Mouse (Mus musculus) forebrain, embryonic 16.5 days (tissue): ENCODE results near the gene Sh3bp2. TPM values are rescaled to one million over a fixed set of nuclear protein-coding genes. Genes with fewer than 3 reads are reported as not detected.
"Not testable (repeated sequence)": the region's sequence is repeated elsewhere in the genome, so short reads cannot be mapped to it uniquely, and the experiment has no call there.

Experiments
- ATAC-seq: fragments of 200-750 bp; cut with Nextera tagmentation; 2 replicates; pipeline ENCODE4 v1.8.0; 2017; ENCODE audit warnings: mild to moderate bottlenecking, moderate library complexity
- H3K27ac ChIP-seq: fragments of 300-500 bp; sonication (generic); 2 replicates; pipeline ENCODE4 v1.5.1; 2014; ENCODE audit warnings: low read length, control low read depth
- H3K27me3 ChIP-seq: fragments of 300-500 bp; sonication (generic); replicated peaks from 2 replicates; pipeline ENCODE4 v1.6.1; 2014; ENCODE audit warnings: low read length; ENCODE audit not compliant: control insufficient read depth, insufficient read depth
- H3K36me3 ChIP-seq: fragments of 300-500 bp; sonication (generic); 2 replicates; pipeline ENCODE4 v1.6.1; 2014; ENCODE audit not compliant: control insufficient read depth, insufficient read depth
- H3K4me1 ChIP-seq: fragments of 300-500 bp; sonication (generic); replicated peaks from 2 replicates; pipeline ENCODE4 v1.6.1; 2014; ENCODE audit warnings: low read length; ENCODE audit not compliant: control insufficient read depth, insufficient read depth
- H3K4me2 ChIP-seq: fragments of 300-500 bp; sonication (generic); 2 replicates; pipeline ENCODE4 v1.6.1; 2014; ENCODE audit warnings: mild to moderate bottlenecking, low read length, control low read depth
- H3K4me3 ChIP-seq: fragments of 300-500 bp; sonication (generic); replicated peaks from 2 replicates; pipeline ENCODE4 v1.5.1; 2014; ENCODE audit warnings: mild to moderate bottlenecking, low read length, control low read depth
- H3K9ac ChIP-seq: fragments of 300-500 bp; sonication (generic); replicated peaks from 2 replicates; pipeline ENCODE4 v1.6.1; 2014; ENCODE audit warnings: low read depth, low read length, control low read depth
- H3K9me3 ChIP-seq: fragments of 300-500 bp; sonication (generic); 2 replicates; pipeline ENCODE4 v1.6.1; 2016; ENCODE audit warnings: low read length; ENCODE audit not compliant: control insufficient read depth
- WGBS: fragments of 180-500 bp; shearing (Covaris S2); extraction: QIAGEN DNeasy Blood & Tissue Kit; methylation state at CpG from one replicate; pipeline ENCODE4 v1.1.7; 2014; 5-methylcytosine and 5-hydroxymethylcytosine counted together
- polyA plus RNA-seq: library from polyadenylated mRNA; unstranded; fragments of >200 nt; fragmentation: Nextera tagmentation; extraction: Ambion mirVana; gene quantifications from 2 replicates; pipeline ENCODE4 v1.2.1, GENCODE M21; 2015

Sh3bp2 gene
- polyA plus RNA-seq, 1 experiment from 2014 or later: 29.1 TPM

- Histone ChIP-seq H3K9me3 (no peaks in the 10 kb centered on the region), H3K4me1 (peaks cover 18% of the 10 kb centered on the region), H3K9ac (peak within 1 kb of the TSS; percentile 100), H3K4me2 (peak within 1 kb of the TSS; percentile 91), H3K27me3 (no peaks in the 10 kb centered on the region), H3K27ac (peak within 1 kb of the TSS; percentile 97), H3K4me3 (peak within 1 kb of the TSS; percentile 97), H3K36me3 (no peaks in the 10 kb centered on the region)
- ATAC-seq: peak; percentile 99
- under 1% methylated on average over 81 of the region's 84 CpGs for WGBS
These were observed 47.9 kb downstream of the Sh3bp2 start, which contains the start of gene Add1 for GRCm38 (mm10) chr5:34573268-34574221. Gene Add1 (plus strand): TSS chr5:34573664.

GRCm38 (mm10) chr5:34574721-34575120 is 49.1 kb downstream of the Sh3bp2 start:
- H3K4me3 ChIP-seq: peak overlapping the region; percentile 97
- no peaks in the 10 kb centered on the region for H3K27me3 ChIP-seq
- ATAC-seq: no peak
- peak overlapping the region; percentile 100 for H3K9ac ChIP-seq
- H3K4me1 ChIP-seq: peaks cover 18% of the 10 kb centered on the region
- no peak overlapping the region for H3K27ac ChIP-seq
- H3K4me2 ChIP-seq: peak overlapping the region; percentile 91
- H3K36me3 ChIP-seq: no peaks in the 10 kb centered on the region
- WGBS: 29% methylated on average over 10 of the region's 10 CpGs
- no peaks in the 10 kb centered on the region for H3K9me3 ChIP-seq

GRCm38 (mm10) chr5:34576286-34576685 is 50.6 kb downstream of the Sh3bp2 start:
- Histone ChIP-seq H3K4me1 (peaks cover 18% of the 10 kb centered on the region), H3K36me3 (no peaks in the 10 kb centered on the region), H3K9me3 (no peaks in the 10 kb centered on the region), H3K27me3 (no peaks in the 10 kb centered on the region), H3K4me3 (no peak overlapping the region), H3K27ac (no peak overlapping the region), H3K9ac (no peak overlapping the region), H3K4me2 (no peak overlapping the region)
- no peak for ATAC-seq
- WGBS: 90% methylated on average over 1 of the region's 1 CpGs

GRCm38 (mm10) chr5:34578038-34578655 is 52.5 kb downstream of the Sh3bp2 start:
- Histone ChIP-seq H3K36me3 (no peaks in the 10 kb centered on the region), H3K27ac (no peak overlapping the region), H3K4me1 (peaks cover 17% of the 10 kb centered on the region), H3K27me3 (no peaks in the 10 kb centered on the region), H3K9ac (no peak overlapping the region), H3K4me3 (no peak overlapping the region), H3K9me3 (no peaks in the 10 kb centered on the region), H3K4me2 (no peak overlapping the region)
- no peak for ATAC-seq
- 96% methylated on average over 7 of the region's 7 CpGs for WGBS

- no peak overlapping the region for H3K27ac ChIP-seq
- no peak for ATAC-seq
- H3K9me3 ChIP-seq: no peaks in the 10 kb centered on the region
- 89% methylated on average over 3 of the region's 3 CpGs for WGBS
- H3K4me2 ChIP-seq: no peak overlapping the region
- no peak overlapping the region for H3K9ac ChIP-seq
- H3K4me1 ChIP-seq: peaks cover 17% of the 10 kb centered on the region
- no peaks in the 10 kb centered on the region for H3K36me3 ChIP-seq
- H3K4me3 ChIP-seq: no peak overlapping the region
- no peaks in the 10 kb centered on the region for H3K27me3 ChIP-seq
These were observed 53.7 kb downstream of the Sh3bp2 start for GRCm38 (mm10) chr5:34579377-34579776.

- not testable (repeated sequence) for H3K4me3 ChIP-seq, H3K9me3 ChIP-seq, H3K36me3 ChIP-seq, H3K4me1 ChIP-seq, H3K27me3 ChIP-seq, H3K4me2 ChIP-seq, H3K9ac ChIP-seq
- H3K27ac ChIP-seq: peak overlapping the region; percentile 21
- 53% methylated on average over 10 of the region's 10 CpGs for WGBS
- ATAC-seq: peak; percentile 80
These were observed 56.2 kb downstream of the Sh3bp2 start for GRCm38 (mm10) chr5:34581671-34582313.

GRCm38 (mm10) chr5:34582314-34582675 is 56.7 kb downstream of the Sh3bp2 start:
- WGBS: 70% methylated on average over 5 of the region's 5 CpGs
- H3K4me1 ChIP-seq: peaks cover 6% of the 10 kb centered on the region
- peak overlapping the region; percentile 21 for H3K27ac ChIP-seq
- no peak overlapping the region for H3K4me2 ChIP-seq
- no peaks in the 10 kb centered on the region for H3K9me3 ChIP-seq
- no peak for ATAC-seq
- no peak overlapping the region for H3K9ac ChIP-seq
- no peak overlapping the region for H3K4me3 ChIP-seq
- H3K36me3 ChIP-seq: no peaks in the 10 kb centered on the region
- H3K27me3 ChIP-seq: no peaks in the 10 kb centered on the region

GRCm38 (mm10) chr5:34585216-34585615 is 59.6 kb downstream of the Sh3bp2 start:
- Histone ChIP-seq H3K4me2 (no peak overlapping the region), H3K9ac (no peak overlapping the region), H3K4me3 (no peak overlapping the region), H3K9me3 (no peaks in the 10 kb centered on the region), H3K27ac (no peak overlapping the region), H3K36me3 (no peaks in the 10 kb centered on the region), H3K4me1 (peaks cover 10% of the 10 kb centered on the region), H3K27me3 (no peaks in the 10 kb centered on the region)
- 65% methylated on average over 5 of the region's 5 CpGs for WGBS
- ATAC-seq: no peak

GRCm38 (mm10) chr5:34587881-34588280 is 62.2 kb downstream of the Sh3bp2 start:
- 73% methylated on average over 5 of the region's 5 CpGs for WGBS
- no peaks in the 10 kb centered on the region for H3K27me3 ChIP-seq
- no peak for ATAC-seq

More at GRCm38 (mm10) chr5:34587881-34588280, 62.2 kb downstream of the Sh3bp2 start:
- H3K4me2 ChIP-seq: no peak overlapping the region
- H3K4me1 ChIP-seq: peaks cover 16% of the 10 kb centered on the region
- H3K9me3 ChIP-seq: no peaks in the 10 kb centered on the region
- no peaks in the 10 kb centered on the region for H3K36me3 ChIP-seq
- no peak overlapping the region for H3K27ac ChIP-seq
- H3K9ac ChIP-seq: no peak overlapping the region
- H3K4me3 ChIP-seq: no peak overlapping the region
